Mouse (Mus musculus) forebrain, embryonic 14.5 days (tissue): Measurements from ENCODE around the gene Runx1. TPM values are rescaled to one million over a fixed set of nuclear protein-coding genes. Genes with fewer than 3 reads are reported as not detected.

Experiments used
- ATAC-seq: fragments of 200-750 bp; cut with Nextera tagmentation; 2 replicates; pipeline ENCODE4 v1.8.0; 2017; ENCODE audit warnings: mild to moderate bottlenecking, moderate library complexity
- DNase-seq: peaks from one replicate; pipeline ENCODE4 v3.0.0-alpha.2; 2015; ENCODE audit warnings: low spot score
- H3K27ac ChIP-seq: fragments of 300-500 bp; sonication (generic); 2 replicates; pipeline ENCODE4 v1.5.1; 2014; ENCODE audit warnings: low read depth, mild to moderate bottlenecking, control low read depth, low read length, moderate library complexity
- H3K27me3 ChIP-seq: fragments of 300-500 bp; sonication (generic); replicated peaks from 2 replicates; pipeline ENCODE4 v1.6.1; 2014; ENCODE audit warnings: low read length, control low read depth, mixed read lengths; ENCODE audit not compliant: control insufficient read depth, insufficient read depth
- H3K36me3 ChIP-seq: fragments of 300-500 bp; sonication (generic); 2 replicates; pipeline ENCODE4 v1.6.1; 2014; ENCODE audit warnings: low read length, control low read depth; ENCODE audit not compliant: control insufficient read depth, insufficient read depth
- H3K4me1 ChIP-seq: fragments of 300-500 bp; sonication (generic); 2 replicates; pipeline ENCODE4 v1.6.1; 2014; ENCODE audit warnings: antibody characterized with exemption, low read length, control low read depth; ENCODE audit not compliant: control insufficient read depth, insufficient read depth
- H3K4me2 ChIP-seq: fragments of 300-500 bp; sonication (generic); 2 replicates; pipeline ENCODE4 v1.6.1; 2014; ENCODE audit warnings: mild to moderate bottlenecking, control low read depth, low read length
- H3K4me3 ChIP-seq: fragments of 300-500 bp; sonication (generic); 2 replicates; pipeline ENCODE4 v1.5.1; 2014; ENCODE audit warnings: low read depth, low read length, control low read depth
- H3K9ac ChIP-seq: fragments of 300-500 bp; sonication (generic); 2 replicates; pipeline ENCODE4 v1.6.1; 2014; ENCODE audit warnings: mild to moderate bottlenecking, low read length, control low read depth, moderate library complexity
- H3K9me3 ChIP-seq: fragments of 300-500 bp; sonication (generic); replicated peaks from 2 replicates; pipeline ENCODE4 v1.6.1; 2016; ENCODE audit warnings: low read length, control low read depth, mixed read lengths; ENCODE audit not compliant: control insufficient read depth
- WGBS: fragments of 180-500 bp; shearing (Covaris S2); extraction: QIAGEN DNeasy Blood & Tissue Kit; methylation state at CpG from one replicate; pipeline ENCODE4 v1.1.7; 2014; 5-methylcytosine and 5-hydroxymethylcytosine counted together
- polyA plus RNA-seq: library from polyadenylated mRNA; unstranded; fragments of >200 nt; fragmentation: Nextera tagmentation; extraction: Ambion mirVana; gene quantifications from 2 replicates; pipeline ENCODE4 v1.2.1, GENCODE M21; 2014

The Runx1 gene
- polyA plus RNA-seq, 1 experiment from 2014 or later, result 0.39 TPM

GRCm38 (mm10) chr16:92792905-92793304 is 33.0 kb downstream of the Runx1 start:
- H3K9me3 ChIP-seq, result no peaks in the 10 kb centered on the region
- H3K4me1 ChIP-seq, result no peaks in the 10 kb centered on the region
- no peak overlapping the region for H3K27ac ChIP-seq
- DNase-seq (no peak), ATAC-seq (no peak)
- H3K9ac ChIP-seq, result no peak overlapping the region
- no peak overlapping the region for H3K4me3 ChIP-seq
- no peak overlapping the region for H3K4me2 ChIP-seq
- 95% methylated on average over 4 of the region's 4 CpGs for WGBS
- no peaks in the 10 kb centered on the region for H3K27me3 ChIP-seq
- H3K36me3 ChIP-seq, result no peaks in the 10 kb centered on the region

GRCm38 (mm10) chr16:92790601-92791000 is 35.3 kb downstream of the Runx1 start:
- Histone ChIP-seq H3K9ac (no peak overlapping the region), H3K36me3 (no peaks in the 10 kb centered on the region), H3K27ac (no peak overlapping the region), H3K4me3 (no peak overlapping the region), H3K9me3 (no peaks in the 10 kb centered on the region), H3K4me2 (no peak overlapping the region), H3K27me3 (no peaks in the 10 kb centered on the region), H3K4me1 (no peaks in the 10 kb centered on the region)
- no peak for ATAC-seq
- no peak for DNase-seq
- WGBS, result 82% methylated on average over 6 of the region's 6 CpGs

- H3K4me1 ChIP-seq, result no peaks in the 10 kb centered on the region
- no peak for ATAC-seq
- 88% methylated on average over 4 of the region's 4 CpGs for WGBS
Measured at GRCm38 (mm10) chr16:92789840-92790239, 36.1 kb downstream of the Runx1 start.

GRCm38 (mm10) chr16:92788446-92788845 is 37.5 kb downstream of the Runx1 start:
- Histone ChIP-seq H3K4me2 (no peak overlapping the region), H3K27me3 (no peaks in the 10 kb centered on the region), H3K4me3 (no peak overlapping the region), H3K9ac (no peak overlapping the region), H3K36me3 (no peaks in the 10 kb centered on the region), H3K4me1 (no peaks in the 10 kb centered on the region), H3K27ac (no peak overlapping the region), H3K9me3 (no peaks in the 10 kb centered on the region)
- ATAC-seq (no peak), DNase-seq (no peak)
- 67% methylated on average over 11 of the region's 11 CpGs for WGBS

More at GRCm38 (mm10) chr16:92789840-92790239, 36.1 kb downstream of the Runx1 start:
- no peaks in the 10 kb centered on the region for H3K36me3 ChIP-seq
- no peaks in the 10 kb centered on the region for H3K27me3 ChIP-seq
- no peak overlapping the region for H3K4me3 ChIP-seq
- no peak overlapping the region for H3K27ac ChIP-seq
- H3K9me3 ChIP-seq, result no peaks in the 10 kb centered on the region
- no peak overlapping the region for H3K9ac ChIP-seq
- H3K4me2 ChIP-seq, result no peak overlapping the region
- no peak for DNase-seq

- no peaks in the 10 kb centered on the region for H3K4me1 ChIP-seq
- no peak overlapping the region for H3K27ac ChIP-seq
- H3K9ac ChIP-seq, result no peak overlapping the region
- H3K27me3 ChIP-seq, result no peaks in the 10 kb centered on the region
- no peaks in the 10 kb centered on the region for H3K9me3 ChIP-seq
- H3K36me3 ChIP-seq, result no peaks in the 10 kb centered on the region
- no peak overlapping the region for H3K4me2 ChIP-seq
- DNase-seq (no peak), ATAC-seq (no peak)
- no peak overlapping the region for H3K4me3 ChIP-seq
- WGBS, result 65% methylated on average over 5 of the region's 5 CpGs
Measured at GRCm38 (mm10) chr16:92786883-92787321, 39.0 kb downstream of the Runx1 start.

GRCm38 (mm10) chr16:92786276-92786882 is 39.6 kb downstream of the Runx1 start:
- Histone ChIP-seq H3K4me3 (no peak overlapping the region), H3K27ac (no peak overlapping the region), H3K27me3 (no peaks in the 10 kb centered on the region), H3K9me3 (no peaks in the 10 kb centered on the region), H3K4me1 (no peaks in the 10 kb centered on the region), H3K36me3 (no peaks in the 10 kb centered on the region), H3K9ac (no peak overlapping the region), H3K4me2 (no peak overlapping the region)
- DNase-seq, result no peak
- 84% methylated on average over 6 of the region's 6 CpGs for WGBS
- no peak for ATAC-seq

- DNase-seq, result peak; percentile 24
- 55% methylated on average over 7 of the region's 7 CpGs for WGBS
Measured at GRCm38 (mm10) chr16:92783651-92784131, 42.3 kb downstream of the Runx1 start.

GRCm38 (mm10) chr16:92782408-92782807 is 43.5 kb downstream of the Runx1 start:
- no peak overlapping the region for H3K4me2 ChIP-seq
- no peaks in the 10 kb centered on the region for H3K4me1 ChIP-seq
- DNase-seq (no peak), ATAC-seq (no peak)
- no peak overlapping the region for H3K9ac ChIP-seq
- 75% methylated on average over 6 of the region's 6 CpGs for WGBS
- H3K27me3 ChIP-seq, result no peaks in the 10 kb centered on the region
- H3K36me3 ChIP-seq, result no peaks in the 10 kb centered on the region
- no peak overlapping the region for H3K27ac ChIP-seq
- no peaks in the 10 kb centered on the region for H3K9me3 ChIP-seq
- H3K4me3 ChIP-seq, result no peak overlapping the region

More at GRCm38 (mm10) chr16:92783651-92784131, 42.3 kb downstream of the Runx1 start:
- Histone ChIP-seq H3K36me3 (no peaks in the 10 kb centered on the region), H3K27ac (no peak overlapping the region), H3K4me2 (no peak overlapping the region), H3K4me3 (no peak overlapping the region), H3K9ac (no peak overlapping the region), H3K4me1 (no peaks in the 10 kb centered on the region), H3K27me3 (no peaks in the 10 kb centered on the region), H3K9me3 (no peaks in the 10 kb centered on the region)
- ATAC-seq, result no peak

- Histone ChIP-seq H3K9me3 (no peaks in the 10 kb centered on the region), H3K27ac (no peak overlapping the region), H3K4me1 (no peaks in the 10 kb centered on the region), H3K4me2 (no peak overlapping the region), H3K9ac (no peak overlapping the region), H3K27me3 (no peaks in the 10 kb centered on the region), H3K36me3 (no peaks in the 10 kb centered on the region), H3K4me3 (no peak overlapping the region)
- DNase-seq (no peak), ATAC-seq (no peak)
- WGBS, result 92% methylated on average over 9 of the region's 9 CpGs
Measured at GRCm38 (mm10) chr16:92779896-92780435, 46.0 kb downstream of the Runx1 start.
